ENCODE assay signal across 33 mouse cellular contexts in the genomic region with DNA sequence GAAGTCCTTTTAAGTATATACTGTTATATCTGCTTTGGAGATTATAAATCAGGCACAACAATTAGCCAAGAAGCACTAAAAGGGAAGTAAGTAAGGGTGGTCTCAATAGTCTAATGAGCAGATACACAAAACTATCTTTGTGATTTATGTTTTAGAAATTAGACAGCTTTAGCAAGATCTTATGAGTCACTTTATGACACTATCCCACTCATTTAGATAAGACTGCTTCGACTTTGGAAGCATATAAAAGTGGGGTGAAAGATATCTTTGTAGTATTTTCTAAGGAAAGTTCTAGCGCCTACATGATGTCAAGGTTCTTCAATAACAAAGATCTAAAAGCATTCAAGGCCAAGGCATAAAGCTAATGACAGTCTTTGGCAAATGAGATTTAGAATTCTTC.
"Had no signal": no experiment of that assay in that cellular context is flagged by ENCODE, and none has a peak within 500 bp of the region (broad histone marks: within the 10 kb centered on the region; RNA-seq: fewer than 3 reads in every experiment).

No protein-coding gene starts in this region.

- ATAC-seq: liver, embryonic 12.5 days; liver, postnatal 0 days; lung, postnatal 0 days; midbrain, embryonic 13.5 days; midbrain, embryonic 15.5 days; midbrain, embryonic 16.5 days had no signal

- H3K36me3 ChIP-seq: limb, embryonic 10.5 days; limb, embryonic 12.5 days; limb, embryonic 13.5 days; limb, embryonic 15.5 days; liver, embryonic 12.5 days; liver, embryonic 13.5 days; liver, embryonic 15.5 days; lung, embryonic 15.5 days; midbrain, embryonic 10.5 days; midbrain, embryonic 12.5 days; midbrain, embryonic 13.5 days; midbrain, embryonic 15.5 days; neural tube, embryonic 12.5 days; neural tube, embryonic 13.5 days had no signal

- DNase-seq: left cerebral cortex, postnatal 4 days; liver; liver, embryonic 13.5 days; liver, postnatal 0 days; lung, adult 18-20 months; lung, adult 2 months; lung, embryonic 14.5 days; lung, postnatal 10 days; lung, postnatal 14 days; lung, postnatal 36 days; lung, postnatal 4 days; midbrain, embryonic 14.5 days had no signal

- H3K27me3 ChIP-seq: limb, embryonic 12.5 days; limb, embryonic 13.5 days; limb, embryonic 15.5 days; liver, embryonic 12.5 days; liver, embryonic 13.5 days; liver, embryonic 15.5 days; lung, embryonic 15.5 days; megakaryocyte, embryonic 14.5 days; midbrain, embryonic 12.5 days; midbrain, embryonic 13.5 days; midbrain, embryonic 15.5 days; neural tube, embryonic 12.5 days; neural tube, embryonic 13.5 days had no signal

- H3K4me1 ChIP-seq: limb, embryonic 10.5 days; limb, embryonic 12.5 days; limb, embryonic 13.5 days; limb, embryonic 15.5 days; liver, embryonic 12.5 days; liver, embryonic 13.5 days; liver, embryonic 15.5 days; lung, embryonic 15.5 days; megakaryocyte, embryonic 14.5 days; neural tube, embryonic 12.5 days; neural tube, embryonic 13.5 days had no signal

- H3K4me2 ChIP-seq: limb, embryonic 12.5 days; limb, embryonic 13.5 days; limb, embryonic 15.5 days; liver, embryonic 11.5 days; liver, embryonic 12.5 days; liver, embryonic 13.5 days; liver, embryonic 15.5 days; lung, embryonic 14.5 days; lung, embryonic 15.5 days; midbrain, embryonic 11.5 days; midbrain, embryonic 12.5 days; midbrain, embryonic 13.5 days; midbrain, embryonic 15.5 days; neural tube, embryonic 12.5 days; neural tube, embryonic 13.5 days had no signal

- H3K9ac ChIP-seq: limb, embryonic 12.5 days; limb, embryonic 13.5 days; limb, embryonic 15.5 days; liver, embryonic 12.5 days; liver, embryonic 13.5 days; liver, embryonic 14.5 days; liver, embryonic 15.5 days; liver, postnatal 0 days; lung, embryonic 14.5 days; lung, embryonic 15.5 days; midbrain, embryonic 12.5 days; midbrain, embryonic 13.5 days; midbrain, embryonic 15.5 days; neural tube, embryonic 12.5 days; neural tube, embryonic 13.5 days had no signal

- H3K27ac ChIP-seq: limb, embryonic 10.5 days; limb, embryonic 12.5 days; limb, embryonic 13.5 days; limb, embryonic 15.5 days; liver, embryonic 12.5 days; liver, embryonic 13.5 days; liver, embryonic 14.5 days; liver, embryonic 15.5 days; lung, embryonic 15.5 days; macrophage; midbrain, embryonic 10.5 days; midbrain, embryonic 12.5 days; midbrain, embryonic 13.5 days; midbrain, embryonic 15.5 days; neural tube, embryonic 12.5 days; neural tube, embryonic 13.5 days had no signal

- H3K4me3 ChIP-seq: limb, embryonic 10.5 days; limb, embryonic 12.5 days; limb, embryonic 13.5 days; limb, embryonic 15.5 days; liver, embryonic 12.5 days; liver, embryonic 13.5 days; liver, embryonic 15.5 days; lung, embryonic 15.5 days; megakaryocyte, embryonic 14.5 days; midbrain, embryonic 10.5 days; midbrain, embryonic 12.5 days; midbrain, embryonic 13.5 days; midbrain, embryonic 15.5 days; myocyte; neural tube, embryonic 12.5 days; neural tube, embryonic 13.5 days had no signal

- H3K9me3 ChIP-seq: limb, embryonic 10.5 days; limb, embryonic 12.5 days; limb, embryonic 13.5 days; limb, embryonic 15.5 days; liver, embryonic 12.5 days; liver, embryonic 13.5 days; liver, embryonic 15.5 days; lung, embryonic 15.5 days; midbrain, embryonic 10.5 days; midbrain, embryonic 12.5 days; midbrain, embryonic 13.5 days; midbrain, embryonic 15.5 days; neural tube, embryonic 12.5 days; neural tube, embryonic 13.5 days had no signal
